Comparison of ENCODE assay signal across 16 mouse cellular contexts in genomic region chr14:103500941-103501340, GRCm38 (mm10). TPM values are rescaled to one million over a fixed set of nuclear protein-coding genes. Genes with fewer than 3 reads are reported as not detected.
DNase-seq lines count a peak whose midpoint lies in the region; ATAC-seq and TF ChIP-seq lines count a peak whose summit lies in the region.
"Had no signal": no experiment of that assay in that cellular context is flagged by ENCODE, and none has a peak within 500 bp of the region (broad histone marks: within the 10 kb centered on the region; RNA-seq: fewer than 3 reads in every experiment).

No protein-coding gene starts in this region.

- peak; percentile 29; the same call in 1 of the 2 replicates for ATAC-seq in forebrain, embryonic 14.5 days
- no peak for ATAC-seq in forebrain, embryonic 13.5 days
- ATAC-seq in lung, postnatal 0 days = peak; percentile 73
- ATAC-seq: activated CD4-positive, CD25-positive, alpha-beta regulatory T cell, adult 4 months; intestine, embryonic 16.5 days had no signal

- no peaks in the 10 kb centered on the region for H3K9me3 ChIP-seq in forebrain, embryonic 14.5 days (replicated peaks; ENCODE audit: control insufficient read depth, low read length)
- H3K9me3 ChIP-seq in forebrain, embryonic 13.5 days (replicated peaks) = no peaks in the 10 kb centered on the region
- H3K9me3 ChIP-seq in lung, postnatal 0 days (ENCODE audit: low read length) = no peaks in the 10 kb centered on the region
- H3K9me3 ChIP-seq: hindbrain, embryonic 13.5 days; limb, embryonic 12.5 days; midbrain, embryonic 12.5 days; neural tube, embryonic 12.5 days had no signal

- no peak for TF ChIP-seq CTCF in lung, postnatal 0 days (IDR thresholded peaks at IDR 0.05)
- no peak for TF ChIP-seq CTCF in lung, adult 2 months (IDR thresholded peaks at IDR 0.05; ENCODE audit: insufficient read depth, low read length)

- H3K36me3 ChIP-seq in forebrain, embryonic 14.5 days (ENCODE audit: control insufficient read depth, insufficient read depth, low read length) = no peaks in the 10 kb centered on the region
- H3K36me3 ChIP-seq in forebrain, embryonic 13.5 days (ENCODE audit: poor library complexity, severe bottlenecking) = no peaks in the 10 kb centered on the region
- H3K36me3 ChIP-seq in lung, postnatal 0 days (ENCODE audit: insufficient read depth, low read length) = no peaks in the 10 kb centered on the region
- H3K36me3 ChIP-seq: hindbrain, embryonic 13.5 days; limb, embryonic 12.5 days; midbrain, embryonic 12.5 days; neural tube, embryonic 12.5 days had no signal

- no peaks in the 10 kb centered on the region for H3K4me1 ChIP-seq in forebrain, embryonic 14.5 days (ENCODE audit: control insufficient read depth, insufficient read depth, low read length)
- peaks cover 7% of the 10 kb centered on the region; the same call in 1 of the 2 replicates for H3K4me1 ChIP-seq in forebrain, embryonic 13.5 days
- H3K4me1 ChIP-seq in lung, postnatal 0 days (ENCODE audit: insufficient read depth, low read depth, low read length) = no peaks in the 10 kb centered on the region
- H3K4me1 ChIP-seq in lung, adult 2 months (ENCODE audit: control insufficient read depth, insufficient read depth, low read length) = no peaks in the 10 kb centered on the region
- H3K4me1 ChIP-seq: neural tube, embryonic 12.5 days had no signal

- 8% methylated on average over 4 of the region's 4 CpGs for WGBS in forebrain, embryonic 14.5 days
- WGBS in forebrain, embryonic 13.5 days = 9% methylated on average over 4 of the region's 4 CpGs
- 13% methylated on average over 4 of the region's 4 CpGs for WGBS in lung, postnatal 0 days
- 31% methylated on average over 4 of the region's 4 CpGs for WGBS in lung, adult 2 months

- H3K27me3 ChIP-seq in forebrain, embryonic 14.5 days (replicated peaks; ENCODE audit: control insufficient read depth, insufficient read depth, low read length) = no peaks in the 10 kb centered on the region
- H3K27me3 ChIP-seq in forebrain, embryonic 13.5 days = no peaks in the 10 kb centered on the region
- H3K27me3 ChIP-seq in lung, postnatal 0 days (replicated peaks; ENCODE audit: insufficient read depth, low read length) = no peaks in the 10 kb centered on the region
- H3K27me3 ChIP-seq: hindbrain, embryonic 13.5 days; limb, embryonic 12.5 days; midbrain, embryonic 12.5 days; neural tube, embryonic 12.5 days had no signal

- peak; percentile 32; the same call in 1 of the 2 replicates for TF ChIP-seq EP300 in lung, postnatal 0 days (IDR thresholded peaks at IDR 0.05)

- H3K4me2 ChIP-seq in forebrain, embryonic 14.5 days (ENCODE audit: low read length) = no peak overlapping the region
- H3K4me2 ChIP-seq in forebrain, embryonic 13.5 days = no peak overlapping the region
- H3K4me2 ChIP-seq in lung, postnatal 0 days (replicated peaks; ENCODE audit: low read depth, low read length) = no peak overlapping the region
- H3K4me2 ChIP-seq: hindbrain, embryonic 13.5 days; limb, embryonic 12.5 days; midbrain, embryonic 12.5 days; neural tube, embryonic 12.5 days had no signal

- H3K27ac ChIP-seq in forebrain, embryonic 14.5 days (ENCODE audit: low read depth, low read length) = no peak overlapping the region
- H3K27ac ChIP-seq in forebrain, embryonic 13.5 days = no peak overlapping the region
- H3K27ac ChIP-seq in lung, postnatal 0 days (ENCODE audit: low read length) = no peak overlapping the region
- H3K27ac ChIP-seq: hindbrain, embryonic 13.5 days; limb, embryonic 12.5 days; midbrain, embryonic 12.5 days; neural tube, embryonic 12.5 days had no signal

- DNase-seq in forebrain, embryonic 14.5 days (ENCODE audit: low spot score) = peak; percentile 29
- peak; percentile 24 for DNase-seq in lung, postnatal 0 days (ENCODE audit: low spot score)
- no peak for DNase-seq in lung, adult 2 months
- DNase-seq in ZHBTc4 (ENCODE audit: low read depth, low spot score) = peak; percentile 33
- DNase-seq in lung, postnatal 10 days = peak; percentile 10
- DNase-seq in layer of hippocampus, adult 11-12 months (ENCODE audit: low spot score) = no peak
- DNase-seq in layer of hippocampus, adult 8-10 months (ENCODE audit: low spot score in 2 of 2) = no peak
- DNase-seq: B cell, adult 2 months; heart, adult 11 months had no signal

- no peak overlapping the region for H3K9ac ChIP-seq in forebrain, embryonic 14.5 days (ENCODE audit: low read length)
- H3K9ac ChIP-seq in forebrain, embryonic 13.5 days = no peak overlapping the region
- no peak overlapping the region for H3K9ac ChIP-seq in lung, postnatal 0 days (replicated peaks; ENCODE audit: low read depth)
- H3K9ac ChIP-seq: hindbrain, embryonic 13.5 days; limb, embryonic 12.5 days; midbrain, embryonic 12.5 days; neural tube, embryonic 12.5 days had no signal

- TF ChIP-seq POLR2A in lung, adult 2 months (IDR thresholded peaks at IDR 0.05; ENCODE audit: borderline replicate concordance, extremely low read depth, low read depth, low read length) = no peak

- H3K4me3 ChIP-seq in forebrain, embryonic 14.5 days (ENCODE audit: low read depth, low read length) = no peak overlapping the region
- no peak overlapping the region for H3K4me3 ChIP-seq in forebrain, embryonic 13.5 days
- no peak overlapping the region for H3K4me3 ChIP-seq in lung, postnatal 0 days (ENCODE audit: low read depth, low read length)
- H3K4me3 ChIP-seq in lung, adult 2 months (replicated peaks; ENCODE audit: extremely low read depth, low read depth, low read length) = no peak overlapping the region
- H3K4me3 ChIP-seq: hindbrain, embryonic 13.5 days; limb, embryonic 12.5 days; midbrain, embryonic 12.5 days; neural tube, embryonic 12.5 days had no signal

RNA-seq across cellular contexts. Expression of gene Scel, which starts 12.2 kb away (rescaled TPM):
- polyA plus RNA-seq in forebrain, embryonic 14.5 days (2014; fragmentation: Nextera tagmentation; extraction: Ambion mirVana) = 0.18 and 0.23 TPM in 2 replicates
- 0.10 TPM in 1 of 2 replicates, not detected in the other for polyA plus RNA-seq in forebrain, embryonic 13.5 days (2015; fragmentation: Nextera tagmentation; extraction: Ambion mirVana)
- 8.5 and 9.5 TPM in 2 replicates for polyA plus RNA-seq in lung, postnatal 0 days (2015; fragmentation: Nextera tagmentation; extraction: Ambion mirVana)
- 6.4 and 8.1 TPM in 2 replicates for polyA plus RNA-seq in lung, adult 2 months (2012; rRNA removed)
- total RNA-seq in layer of hippocampus, adult 8-10 months (2022) = 1 to 10 TPM; 1.0 to 1.6 (median 1.2) TPM
- polyA plus RNA-seq: activated CD4-positive, CD25-positive, alpha-beta regulatory T cell, adult 4 months had no signal

Comparison
In these comparisons a context has a peak if more than half of its experiments do, and no peak if none do; other contexts are left out.
1. DNase-seq: peak in forebrain, embryonic 14.5 days (single experiment), lung, postnatal 0 days (single experiment), ZHBTc4 (single experiment) and lung, postnatal 10 days (single experiment); none in lung, adult 2 months (single experiment), layer of hippocampus, adult 11-12 months (single experiment) and layer of hippocampus, adult 8-10 months (0 of 2).